Mouse (Mus musculus) liver, embryonic 13.5 days (tissue): Measurements from ENCODE around the gene Palld. TPM values are rescaled to one million over a fixed set of nuclear protein-coding genes. Genes with fewer than 3 reads are reported as not detected.

Source experiments
- ATAC-seq: fragments of 200-750 bp; cut with Nextera tagmentation; 2 replicates; pipeline ENCODE4 v1.8.0; 2017; ENCODE audit warnings: low read depth, mild to moderate bottlenecking, moderate number of reproducible peaks, moderate library complexity
- DNase-seq: peaks from one replicate; pipeline ENCODE4 v3.0.0; 2022
- H3K27ac ChIP-seq: fragments of 300-500 bp; sonication (generic); 2 replicates; pipeline ENCODE4 v1.5.1; 2015; ENCODE audit warnings: moderate library complexity, mild to moderate bottlenecking, inconsistent platforms
- H3K27me3 ChIP-seq: fragments of 300-500 bp; sonication (generic); 2 replicates; pipeline ENCODE4 v1.6.1; 2015; ENCODE audit warnings: mild to moderate bottlenecking, inconsistent platforms
- H3K36me3 ChIP-seq: fragments of 300-500 bp; sonication (generic); 2 replicates; pipeline ENCODE4 v1.6.1; 2015; ENCODE audit warnings: mild to moderate bottlenecking, inconsistent platforms
- H3K4me1 ChIP-seq: fragments of 300-500 bp; sonication (generic); replicated peaks from 2 replicates; pipeline ENCODE4 v1.6.1; 2015; ENCODE audit warnings: inconsistent platforms
- H3K4me2 ChIP-seq: fragments of 300-500 bp; sonication (generic); 2 replicates; pipeline ENCODE4 v1.6.1; 2015; ENCODE audit warnings: inconsistent platforms, mild to moderate bottlenecking, moderate library complexity
- H3K4me3 ChIP-seq: fragments of 300-500 bp; sonication (generic); replicated peaks from 2 replicates; pipeline ENCODE4 v1.5.1; 2015; ENCODE audit warnings: mild to moderate bottlenecking, inconsistent platforms
- H3K9ac ChIP-seq: fragments of 300-500 bp; sonication (generic); 2 replicates; pipeline ENCODE4 v1.6.1; 2015; ENCODE audit warnings: mild to moderate bottlenecking, inconsistent platforms
- H3K9me3 ChIP-seq: fragments of 300-500 bp; sonication (generic); replicated peaks from 2 replicates; pipeline ENCODE4 v1.6.1; 2016; ENCODE audit warnings: inconsistent platforms
- WGBS: fragments of 180-500 bp; shearing (Covaris S2); methylation state at CpG from one replicate; pipeline ENCODE4 v1.1.7; 2015; ENCODE audit not compliant: insufficient replicate concordance; 5-methylcytosine and 5-hydroxymethylcytosine counted together
- polyA plus RNA-seq: library from polyadenylated mRNA; unstranded; fragments of >200 nt; fragmentation: Nextera tagmentation; extraction: Ambion mirVana; gene quantifications from 2 replicates; pipeline ENCODE4 v1.2.1, GENCODE M21; 2015

Palld gene
- polyA plus RNA-seq, 1 experiment from 2014 or later, result 5.6 TPM

GRCm38 (mm10) chr8:61803764-61804163 is 98.7 kb downstream of the Palld start:
- Histone ChIP-seq H3K9me3 (no peaks in the 10 kb centered on the region), H3K4me2 (no peak overlapping the region), H3K4me1 (no peaks in the 10 kb centered on the region), H3K27ac (no peak overlapping the region), H3K9ac (no peak overlapping the region), H3K27me3 (no peaks in the 10 kb centered on the region), H3K4me3 (no peak overlapping the region), H3K36me3 (no peaks in the 10 kb centered on the region)
- no peak for ATAC-seq
- DNase-seq, result no peak
- 54% methylated on average over 2 of the region's 2 CpGs for WGBS

- no peak overlapping the region for H3K4me2 ChIP-seq
- ATAC-seq (no peak), DNase-seq (no peak)
- no peaks in the 10 kb centered on the region for H3K4me1 ChIP-seq
- H3K4me3 ChIP-seq, result no peak overlapping the region
- H3K36me3 ChIP-seq, result no peaks in the 10 kb centered on the region
- no peaks in the 10 kb centered on the region for H3K27me3 ChIP-seq
- WGBS, result 56% methylated on average over 2 of the region's 2 CpGs
- no peaks in the 10 kb centered on the region for H3K9me3 ChIP-seq
- no peak overlapping the region for H3K9ac ChIP-seq
- no peak overlapping the region for H3K27ac ChIP-seq
Measured at GRCm38 (mm10) chr8:61802840-61803239, 99.7 kb downstream of the Palld start.

DNA sequence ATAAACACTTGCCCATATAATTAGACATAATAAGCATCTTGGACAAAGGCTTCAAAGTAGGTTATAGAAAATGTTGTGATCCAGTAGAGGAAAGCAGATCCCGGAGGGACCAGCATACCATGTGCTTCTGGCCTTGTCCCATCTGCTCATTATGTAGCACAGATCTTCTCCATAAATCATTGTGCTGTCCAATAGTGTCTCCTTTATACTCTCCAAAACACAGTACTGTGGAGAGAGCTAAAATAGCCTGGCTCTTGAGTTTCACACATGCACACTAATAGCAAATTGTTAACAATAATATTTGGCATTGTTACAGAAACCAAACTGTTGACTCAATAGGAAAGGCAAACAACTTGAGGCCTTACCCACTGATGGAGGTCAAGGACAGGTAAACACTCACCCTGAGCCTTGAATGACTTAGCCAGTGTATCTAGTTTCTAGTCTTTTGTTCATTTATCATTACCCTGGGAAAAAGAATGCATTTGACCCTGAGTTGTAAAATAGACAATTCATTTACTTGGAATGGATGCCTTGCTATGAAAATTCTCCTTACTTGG is 105.0 kb downstream of the Palld start:
- Histone ChIP-seq H3K9ac (no peak overlapping the region), H3K27me3 (no peaks in the 10 kb centered on the region), H3K9me3 (no peaks in the 10 kb centered on the region), H3K4me2 (no peak overlapping the region), H3K4me3 (no peak overlapping the region), H3K27ac (no peak overlapping the region), H3K36me3 (no peaks in the 10 kb centered on the region), H3K4me1 (no peaks in the 10 kb centered on the region)
- WGBS, result 65% methylated on average over 1 of the region's 1 CpGs
- ATAC-seq (no peak), DNase-seq (no peak)

- no peak overlapping the region for H3K4me2 ChIP-seq
- H3K36me3 ChIP-seq, result no peaks in the 10 kb centered on the region
- no peaks in the 10 kb centered on the region for H3K4me1 ChIP-seq
- H3K27me3 ChIP-seq, result no peaks in the 10 kb centered on the region
- no peak for DNase-seq
- ATAC-seq, result no peak
- no peak overlapping the region for H3K9ac ChIP-seq
- 62% methylated on average over 7 of the region's 7 CpGs for WGBS
- no peak overlapping the region for H3K4me3 ChIP-seq
- H3K27ac ChIP-seq, result no peak overlapping the region
- no peaks in the 10 kb centered on the region for H3K9me3 ChIP-seq
Measured at GRCm38 (mm10) chr8:61796537-61797050, 105.9 kb downstream of the Palld start.

- no peak overlapping the region for H3K4me2 ChIP-seq
- no peak overlapping the region for H3K9ac ChIP-seq
- no peak for ATAC-seq
- WGBS, result 60% methylated on average over 3 of the region's 3 CpGs
- no peaks in the 10 kb centered on the region for H3K4me1 ChIP-seq
- H3K4me3 ChIP-seq, result no peak overlapping the region
- no peaks in the 10 kb centered on the region for H3K9me3 ChIP-seq
- DNase-seq, result no peak
- no peak overlapping the region for H3K27ac ChIP-seq
- no peaks in the 10 kb centered on the region for H3K27me3 ChIP-seq
- no peaks in the 10 kb centered on the region for H3K36me3 ChIP-seq
Measured at GRCm38 (mm10) chr8:61789946-61790345, 112.5 kb downstream of the Palld start.

- no peak overlapping the region for H3K4me3 ChIP-seq
- no peak overlapping the region for H3K27ac ChIP-seq
- WGBS, result 25% methylated on average over 5 of the region's 5 CpGs
- no peaks in the 10 kb centered on the region for H3K4me1 ChIP-seq
- ATAC-seq, result no peak
- no peak overlapping the region for H3K9ac ChIP-seq
- no peaks in the 10 kb centered on the region for H3K27me3 ChIP-seq
- no peaks in the 10 kb centered on the region for H3K36me3 ChIP-seq
- H3K9me3 ChIP-seq, result no peaks in the 10 kb centered on the region
- DNase-seq, result no peak
- H3K4me2 ChIP-seq, result no peak overlapping the region
Measured at GRCm38 (mm10) chr8:61789289-61789688, 113.2 kb downstream of the Palld start.

DNA sequence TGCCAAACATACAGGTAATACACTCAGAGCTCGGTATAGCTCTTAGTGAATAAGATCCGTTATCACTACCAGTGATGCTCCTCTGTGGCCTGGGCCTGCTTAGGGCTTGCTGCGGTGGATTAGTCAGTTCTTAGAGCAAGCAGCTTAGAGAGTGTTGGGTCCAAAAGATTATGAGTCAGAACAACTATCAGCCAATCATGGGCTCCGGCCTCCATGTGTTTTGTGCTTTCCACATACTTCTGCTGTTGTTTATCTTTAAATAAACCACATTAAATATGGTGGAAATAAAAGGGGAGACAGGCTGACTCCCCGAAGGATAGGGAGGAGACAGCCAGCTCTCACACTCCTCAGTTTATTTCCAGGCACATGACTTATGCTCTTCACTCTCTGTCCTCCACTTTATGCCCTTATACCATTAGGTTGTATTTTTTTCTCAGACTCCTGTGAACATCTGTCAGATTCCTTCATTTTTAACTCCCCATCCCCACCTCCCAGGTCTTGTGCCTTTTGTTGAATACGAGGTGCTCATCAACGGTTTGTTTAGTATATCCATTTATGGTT is 119.5 kb downstream of the Palld start:
- Histone ChIP-seq H3K36me3 (no peaks in the 10 kb centered on the region), H3K4me1 (no peaks in the 10 kb centered on the region), H3K9ac (no peak overlapping the region), H3K9me3 (no peaks in the 10 kb centered on the region), H3K27ac (no peak overlapping the region), H3K4me2 (no peak overlapping the region), H3K4me3 (no peak overlapping the region), H3K27me3 (no peaks in the 10 kb centered on the region)
- DNase-seq (no peak), ATAC-seq (no peak)
- WGBS, result 68% methylated on average over 7 of the region's 7 CpGs

DNA sequence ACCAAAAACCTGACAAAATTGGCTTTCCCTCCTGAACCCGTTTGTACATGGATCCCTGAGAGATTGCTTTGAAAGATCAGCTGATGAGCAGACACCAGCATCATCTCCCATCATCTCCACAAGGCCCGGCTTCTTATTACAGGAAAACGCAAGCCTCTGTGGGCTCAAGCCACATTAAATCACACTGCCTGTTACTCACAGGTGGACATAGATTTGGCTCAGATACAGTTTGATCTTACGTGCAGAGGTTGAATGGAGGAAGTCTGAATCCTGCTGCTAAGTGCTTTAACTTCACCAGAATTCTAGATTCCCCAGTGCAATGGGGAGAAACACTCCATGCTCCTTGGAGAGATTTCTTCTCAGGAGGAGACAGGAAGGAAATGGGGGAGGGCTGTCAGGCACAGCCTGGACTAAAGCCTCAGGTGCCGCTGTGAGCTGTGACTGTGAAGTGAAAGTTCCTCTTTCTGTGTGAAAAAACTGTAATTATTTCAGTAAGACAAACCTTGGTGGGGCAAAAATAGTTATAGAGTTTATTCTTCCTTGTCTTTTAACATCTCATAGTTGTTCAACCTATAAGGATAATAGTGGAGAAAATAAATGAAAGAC is 121.7 kb downstream of the Palld start:
- H3K4me2 ChIP-seq, result no peak overlapping the region
- H3K4me1 ChIP-seq, result no peaks in the 10 kb centered on the region
- no peak overlapping the region for H3K9ac ChIP-seq
- no peak for ATAC-seq
- DNase-seq, result no peak
- H3K4me3 ChIP-seq, result no peak overlapping the region
- no peaks in the 10 kb centered on the region for H3K9me3 ChIP-seq
- 30% methylated on average over 5 of the region's 5 CpGs for WGBS
- no peaks in the 10 kb centered on the region for H3K27me3 ChIP-seq
- no peak overlapping the region for H3K27ac ChIP-seq
- no peaks in the 10 kb centered on the region for H3K36me3 ChIP-seq

- WGBS, result 44% methylated on average over 3 of the region's 3 CpGs
- Histone ChIP-seq H3K9me3 (no peaks in the 10 kb centered on the region), H3K4me1 (no peaks in the 10 kb centered on the region), H3K9ac (no peak overlapping the region), H3K27me3 (no peaks in the 10 kb centered on the region), H3K4me3 (no peak overlapping the region), H3K36me3 (no peaks in the 10 kb centered on the region), H3K4me2 (no peak overlapping the region), H3K27ac (no peak overlapping the region)
- no peak for DNase-seq
- ATAC-seq, result no peak
Measured at GRCm38 (mm10) chr8:61778194-61778593, 124.3 kb downstream of the Palld start.

GRCm38 (mm10) chr8:61776560-61776959 is 125.9 kb downstream of the Palld start:
- Histone ChIP-seq H3K4me2 (no peak overlapping the region), H3K9ac (no peak overlapping the region), H3K4me1 (no peaks in the 10 kb centered on the region), H3K27ac (no peak overlapping the region), H3K27me3 (no peaks in the 10 kb centered on the region), H3K36me3 (no peaks in the 10 kb centered on the region), H3K4me3 (no peak overlapping the region), H3K9me3 (no peaks in the 10 kb centered on the region)
- DNase-seq (no peak), ATAC-seq (no peak)
- WGBS, result 67% methylated on average over 9 of the region's 9 CpGs

DNA sequence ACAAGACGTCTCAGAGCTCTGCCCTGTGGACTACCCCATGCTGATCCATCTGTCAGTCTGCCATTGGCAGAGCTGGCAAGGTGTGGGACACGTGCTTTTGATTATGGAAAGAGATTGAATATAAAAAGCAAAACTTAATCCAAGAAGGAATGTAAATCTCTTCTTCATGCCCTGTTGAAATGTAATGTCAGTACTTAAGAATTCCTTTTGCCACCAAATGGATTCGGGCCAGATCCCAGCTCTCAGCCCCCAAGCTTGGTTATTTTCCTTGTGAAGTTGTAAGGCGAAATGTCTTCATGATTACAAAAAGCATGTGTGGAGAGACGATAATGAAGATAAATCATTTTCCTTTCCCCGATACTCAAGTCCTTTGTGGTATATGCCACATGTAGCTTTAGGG is 126.6 kb downstream of the Palld start:
- Histone ChIP-seq H3K4me1 (no peaks in the 10 kb centered on the region), H3K4me3 (no peak overlapping the region), H3K9me3 (no peaks in the 10 kb centered on the region), H3K27ac (no peak overlapping the region), H3K9ac (no peak overlapping the region), H3K36me3 (no peaks in the 10 kb centered on the region), H3K27me3 (no peaks in the 10 kb centered on the region), H3K4me2 (no peak overlapping the region)
- 58% methylated on average over 6 of the region's 6 CpGs for WGBS
- DNase-seq (no peak), ATAC-seq (no peak)

- ATAC-seq, result no peak
- H3K4me3 ChIP-seq, result no peak overlapping the region
- no peak overlapping the region for H3K27ac ChIP-seq
- no peak overlapping the region for H3K4me2 ChIP-seq
- WGBS, result 70% methylated on average over 5 of the region's 5 CpGs
- H3K4me1 ChIP-seq, result no peaks in the 10 kb centered on the region
- no peak for DNase-seq
- no peaks in the 10 kb centered on the region for H3K9me3 ChIP-seq
- no peaks in the 10 kb centered on the region for H3K36me3 ChIP-seq
- H3K27me3 ChIP-seq, result no peaks in the 10 kb centered on the region
- no peak overlapping the region for H3K9ac ChIP-seq
Measured at GRCm38 (mm10) chr8:61774161-61774560, 128.3 kb downstream of the Palld start.
